In genomic region chr5:137691881-137692280, GRCm38 (mm10) we compare ENCODE assay signal across 24 mouse cellular contexts. TPM values are rescaled to one million over a fixed set of nuclear protein-coding genes. Genes with fewer than 3 reads are reported as not detected.
"Had no signal": no experiment of that assay in that cellular context is flagged by ENCODE, and none has a peak within 500 bp of the region (broad histone marks: within the 10 kb centered on the region; RNA-seq: fewer than 3 reads in every experiment).

No protein-coding gene starts in this region.

- H3K9me3 ChIP-seq: kidney, embryonic 15.5 days; limb, embryonic 10.5 days; limb, embryonic 13.5 days; liver, embryonic 12.5 days; liver, embryonic 15.5 days; lung, embryonic 15.5 days; neural tube, embryonic 13.5 days; stomach, embryonic 15.5 days had no signal

- H3K27me3 ChIP-seq: kidney, embryonic 15.5 days; limb, embryonic 13.5 days; liver, embryonic 12.5 days; liver, embryonic 15.5 days; lung, embryonic 15.5 days; neural tube, embryonic 13.5 days; stomach, embryonic 15.5 days had no signal

- H3K27ac ChIP-seq: kidney, embryonic 15.5 days; limb, embryonic 10.5 days; limb, embryonic 13.5 days; liver, embryonic 12.5 days; liver, embryonic 15.5 days; lung, embryonic 15.5 days; neural tube, embryonic 13.5 days; stomach, embryonic 15.5 days had no signal

- H3K36me3 ChIP-seq: kidney, embryonic 15.5 days; limb, embryonic 10.5 days; limb, embryonic 13.5 days; liver, embryonic 12.5 days; liver, embryonic 15.5 days; lung, embryonic 15.5 days; neural tube, embryonic 13.5 days; stomach, embryonic 15.5 days had no signal

- H3K4me3 ChIP-seq: kidney, embryonic 15.5 days; limb, embryonic 10.5 days; limb, embryonic 13.5 days; liver, embryonic 12.5 days; liver, embryonic 15.5 days; lung, embryonic 15.5 days; neural tube, embryonic 13.5 days; stomach, embryonic 15.5 days had no signal

- ATAC-seq: liver, embryonic 12.5 days had no signal

- DNase-seq: kidney, adult 11 months; kidney, adult 8-10 months; kidney, postnatal 10 days; kidney, postnatal 36 days; layer of hippocampus, postnatal 36 days; liver; lung, adult 18-20 months; lung, postnatal 10 days; lung, postnatal 36 days; midbrain, embryonic 14.5 days; retina, postnatal 1 day; right cerebral cortex, postnatal 25 days; spleen, adult 18-20 months; thymus, postnatal 36 days had no signal

- H3K4me1 ChIP-seq: limb, embryonic 13.5 days; lung, embryonic 15.5 days; neural tube, embryonic 13.5 days; stomach, embryonic 15.5 days had no signal

RNA-seq across cellular contexts. Expression of gene Irs3, which starts 46.4 kb away (rescaled TPM):
- total RNA-seq: megakaryocyte progenitor cell, adult 5-6 weeks had no signal
- polyA plus RNA-seq: midbrain, embryonic 14.5 days had no signal

RNA-seq across cellular contexts. Expression of gene Nyap1, which starts 49.5 kb away (rescaled TPM):
- total RNA-seq: megakaryocyte-erythroid progenitor cell, adult 5-6 weeks had no signal
